Mouse (Mus musculus) hematopoietic stem cell, adult 5-6 weeks (primary cell): ENCODE measurements around the gene Sox1. TPM values are rescaled to one million over a fixed set of nuclear protein-coding genes. Genes with fewer than 3 reads are reported as not detected.

Experiments
- ATAC-seq, 2 experiments: fragments of 125-278 bp in 1 of 2; replicated peaks in 1 of 2; 2 replicates each; pipeline ENCODE4 v1.8.0; 2016 to 2017; ENCODE audit warnings: inconsistent platforms in 2 of 2, mild to moderate bottlenecking in 2 of 2, moderate number of reproducible peaks in 2 of 2, low read depth in 1 of 2, moderate TSS enrichment in 1 of 2; ENCODE audit not compliant: low FRiP score in 2 of 2, poor library complexity in 2 of 2, severe bottlenecking in 2 of 2, insufficient read depth in 1 of 2, low TSS enrichment in 1 of 2
- total RNA-seq: library from RNA; stranded (forward); fragments of 172-1452, 232-1000 nt; gene quantifications from 2 replicates; pipeline ENCODE4 v1.2.3, GENCODE M21; 2017

The Sox1 gene
- total RNA-seq, 1 experiment from 2014 or later: not detected

DNA sequence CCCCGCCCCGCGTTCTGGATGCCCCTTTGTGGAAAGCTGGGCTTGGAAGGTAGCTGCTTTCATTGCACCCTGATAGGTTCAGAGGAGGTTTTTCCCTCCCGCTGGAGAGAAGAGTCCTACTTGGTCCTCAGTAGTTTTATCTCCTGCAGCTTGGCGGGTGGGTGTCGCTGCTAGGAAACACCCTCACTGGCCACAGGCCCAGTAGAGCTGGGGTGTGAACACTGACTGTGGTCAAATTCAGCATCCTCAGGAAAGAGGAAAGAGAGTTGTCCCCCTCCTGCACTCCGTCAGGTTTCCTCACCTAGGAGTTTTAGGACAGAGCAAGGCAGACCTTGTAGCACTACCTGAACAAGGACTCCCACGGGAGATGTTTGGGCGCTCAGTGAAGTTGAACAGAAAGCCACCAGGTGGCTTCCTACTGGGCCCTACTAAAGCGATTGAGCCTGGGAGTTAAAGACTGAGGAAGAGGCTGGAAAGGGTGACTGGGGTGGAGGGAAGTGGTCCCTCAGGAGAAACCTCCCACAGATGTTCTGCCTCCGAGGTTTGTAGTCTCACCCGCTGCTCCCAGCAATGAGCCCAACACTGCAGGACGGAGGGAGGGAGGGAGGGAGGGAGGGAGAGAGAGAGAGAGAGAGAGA lies 7.8 kb upstream of the Sox1 start:
- no peak for ATAC-seq

DNA sequence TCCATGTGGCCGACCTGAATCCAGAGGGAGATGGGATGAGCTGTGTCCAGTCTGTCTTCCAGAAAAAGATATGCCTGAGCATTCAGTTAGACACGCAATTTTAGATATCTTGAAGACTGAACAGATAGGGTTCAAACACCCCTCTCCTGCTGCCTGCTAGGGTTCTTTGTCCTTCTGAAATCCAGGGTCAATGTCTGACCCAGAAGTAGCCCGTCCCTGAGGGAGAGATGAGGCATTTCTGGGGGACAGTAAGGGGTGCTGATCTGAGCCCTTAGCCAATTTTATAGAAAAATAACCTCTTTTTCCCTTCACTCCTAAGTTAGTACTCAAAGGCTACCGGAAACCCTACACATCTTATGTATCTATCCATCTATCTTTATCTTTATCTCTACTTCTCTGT lies 7.2 kb upstream of the Sox1 start:
- ATAC-seq: no peak

DNA sequence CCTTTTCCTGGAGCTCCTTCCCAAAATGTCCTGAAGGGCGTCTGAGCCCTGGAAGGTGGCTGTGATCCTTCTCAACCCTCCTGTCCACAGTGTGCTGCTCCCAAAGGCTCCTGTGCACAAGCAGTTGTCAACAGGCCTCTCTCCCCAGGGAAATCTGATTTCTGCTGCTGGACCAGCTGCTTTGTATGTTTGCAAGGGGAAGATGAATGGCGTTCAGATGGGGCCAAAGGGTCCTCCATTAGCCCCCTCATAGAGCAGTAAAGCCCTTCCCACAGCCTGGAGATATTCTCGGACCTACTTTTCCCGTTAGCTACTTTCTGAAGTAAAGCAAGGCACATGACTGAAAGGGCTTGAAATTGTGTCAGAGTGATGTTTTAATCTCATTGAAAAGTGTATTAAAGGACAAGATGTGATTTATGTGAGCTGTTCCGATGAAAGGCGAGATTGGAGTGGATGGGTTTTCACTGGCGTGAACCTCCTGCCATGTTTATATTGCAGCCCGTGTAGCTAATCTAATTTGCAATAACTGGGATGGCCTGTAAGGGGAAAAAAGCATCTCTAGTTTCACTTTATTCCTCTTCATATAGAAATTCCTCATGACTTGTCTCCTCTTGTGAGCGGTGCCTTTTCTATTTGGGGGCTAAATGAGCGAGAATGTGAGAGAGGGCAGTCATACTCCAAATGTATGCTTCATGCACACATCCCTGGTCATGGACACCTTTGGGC lies 6.5 kb upstream of the Sox1 start:
- ATAC-seq: no peak

DNA sequence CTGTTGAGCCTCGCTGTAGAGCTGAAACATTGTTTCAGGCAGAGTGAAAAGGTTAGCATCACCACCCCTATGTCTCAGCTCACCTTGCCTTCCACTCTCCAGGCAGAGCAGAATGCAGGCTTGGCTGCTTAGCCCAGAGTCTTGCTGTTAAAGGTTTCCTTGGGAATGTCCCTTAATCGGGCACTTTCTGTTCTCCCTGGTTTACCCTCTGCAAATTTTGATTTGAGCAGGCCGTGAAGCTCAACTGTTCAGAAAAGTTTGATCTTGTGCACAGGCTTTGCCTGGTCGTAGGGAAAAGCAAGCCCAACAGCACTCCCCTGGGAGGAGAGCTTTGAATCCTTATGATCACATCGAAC lies 6.0 kb upstream of the Sox1 start:
- no peak for ATAC-seq

DNA sequence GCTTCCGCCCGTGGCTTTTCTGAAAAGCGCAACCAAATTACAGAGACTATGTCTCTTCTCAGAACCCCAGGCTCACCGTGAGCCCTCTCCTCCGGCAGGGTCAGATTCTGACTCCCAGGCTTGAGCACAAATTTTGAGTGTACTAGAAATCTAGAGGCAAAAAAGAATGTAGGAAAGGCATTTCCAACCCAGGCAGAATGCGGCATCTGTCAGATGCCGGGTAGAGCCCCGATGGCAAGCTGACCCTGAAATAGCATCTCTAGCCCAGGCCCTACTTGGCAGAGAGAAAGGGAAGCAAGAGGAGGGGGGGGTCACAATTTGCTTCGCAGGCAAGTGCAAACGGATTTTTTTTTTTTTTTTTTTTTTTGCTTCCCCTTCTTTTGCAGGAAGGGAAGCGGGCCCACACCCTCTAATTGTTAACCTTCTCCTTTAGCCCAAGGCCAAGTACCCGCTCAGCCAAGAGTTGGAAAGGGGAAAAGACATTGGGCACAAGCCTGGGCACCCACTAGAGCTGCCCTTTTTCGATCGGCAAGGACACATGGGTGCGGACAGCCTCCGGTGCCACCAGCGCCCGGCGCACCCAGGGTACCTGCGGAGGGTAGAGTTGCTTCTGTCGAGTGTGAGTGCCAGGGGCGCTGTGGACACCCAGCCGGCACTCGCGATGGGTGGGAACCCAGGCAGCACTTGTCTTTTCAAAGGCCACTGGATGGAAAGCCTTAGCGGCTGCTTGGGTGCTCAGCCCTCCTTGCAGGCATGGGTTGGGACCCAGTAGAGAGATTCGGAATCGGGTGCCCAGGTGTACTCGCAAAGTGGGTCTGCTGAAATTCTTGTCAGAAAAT lies 5.1 kb upstream of the Sox1 start:
- no peak for ATAC-seq

DNA sequence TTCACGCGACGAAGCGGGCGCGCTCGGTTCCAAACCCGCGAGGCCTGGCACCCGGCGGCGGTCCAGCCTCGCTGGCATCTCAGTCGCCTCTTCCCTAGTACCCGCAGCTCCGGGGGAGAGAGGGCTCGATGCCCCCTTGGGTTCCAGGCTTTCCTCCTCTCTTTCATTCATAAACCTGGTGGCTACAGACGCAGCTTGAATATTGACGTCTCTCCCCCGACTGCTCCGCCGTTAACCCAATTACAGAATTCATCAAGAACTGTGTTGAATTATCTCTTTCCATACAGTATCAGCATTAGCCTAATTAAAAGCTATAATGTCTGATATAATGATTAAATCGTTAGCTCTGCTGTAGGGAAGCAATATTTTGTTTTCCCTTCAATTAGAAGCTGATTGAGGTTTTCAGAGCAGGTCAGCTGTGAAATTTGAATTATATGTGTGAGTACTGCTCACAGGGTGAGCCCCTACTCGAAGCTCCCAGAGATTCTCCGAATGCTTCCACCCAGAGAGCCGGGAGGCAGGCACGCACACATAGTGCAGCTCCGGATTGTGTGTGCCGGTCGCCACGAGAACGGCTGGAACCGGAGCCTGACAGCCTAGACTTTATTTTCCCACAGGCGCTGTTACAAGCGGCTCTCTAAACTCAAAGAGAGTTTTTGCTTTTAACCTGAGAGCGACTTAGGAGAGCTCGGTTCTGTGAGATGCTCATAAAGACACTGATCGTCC lies 4.3 kb upstream of the Sox1 start:
- no peak for ATAC-seq

DNA sequence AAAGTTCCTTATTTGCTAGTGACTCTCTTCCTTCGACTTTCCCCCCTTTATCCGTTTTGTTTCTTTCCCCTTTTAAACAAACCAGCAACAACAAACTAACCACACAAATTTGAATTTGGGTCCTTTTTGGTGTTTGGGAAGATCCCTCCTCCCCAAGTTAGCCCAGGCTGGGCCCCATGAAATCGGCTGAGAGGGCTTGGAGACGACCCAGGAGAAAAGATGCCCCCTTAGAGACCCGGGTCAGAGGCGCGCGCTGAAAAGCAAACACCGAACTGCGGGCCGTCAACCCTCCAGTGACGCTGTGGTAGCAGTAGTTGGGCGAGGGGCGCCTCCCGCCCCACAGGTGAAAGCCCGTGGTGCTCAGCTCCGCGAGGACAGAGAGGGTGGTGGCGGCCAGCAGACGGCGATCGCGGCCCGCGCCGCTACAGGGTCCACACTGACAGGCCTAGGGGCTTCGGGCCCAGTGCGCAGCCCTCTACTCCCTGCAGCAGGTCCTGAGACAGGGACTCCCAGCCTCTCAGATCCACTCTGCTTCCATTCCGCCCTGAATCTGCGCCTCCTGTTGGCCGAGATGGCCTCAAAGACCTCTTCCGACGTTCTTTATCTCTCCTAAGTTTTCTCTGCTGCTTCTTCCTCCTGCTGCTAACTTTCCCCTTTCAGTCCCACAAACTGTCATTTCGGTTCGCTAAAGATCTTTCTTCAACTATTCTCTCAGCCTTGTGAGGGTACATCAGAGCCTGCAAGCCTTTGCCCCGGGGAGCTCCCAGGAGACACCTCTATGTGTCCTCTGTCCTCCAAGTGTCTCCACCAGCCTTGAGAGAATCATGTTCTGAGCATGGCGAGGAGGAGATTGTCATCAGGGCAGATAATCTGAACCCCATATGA lies 3.5 kb upstream of the Sox1 start:
- ATAC-seq: no peak

DNA sequence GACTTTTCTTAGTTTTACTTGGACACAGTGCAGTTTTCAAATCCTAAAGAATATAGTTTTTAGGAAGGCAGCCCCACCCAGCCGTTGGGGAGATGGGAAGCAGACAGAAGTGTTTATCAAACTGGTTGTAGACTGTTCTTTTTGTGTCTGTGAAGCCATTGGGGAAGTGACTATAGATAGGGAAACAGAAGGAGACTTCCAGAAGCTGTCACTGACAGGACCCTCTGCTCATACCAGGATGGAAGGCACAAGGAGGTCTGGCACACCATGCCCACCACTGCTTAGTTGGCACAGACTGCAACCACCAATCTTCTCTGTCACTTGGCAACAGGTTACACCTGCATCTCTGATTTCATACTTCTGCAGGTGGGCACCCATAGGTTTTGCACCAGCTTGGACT lies 2.3 kb upstream of the Sox1 start:
- ATAC-seq: no peak

DNA sequence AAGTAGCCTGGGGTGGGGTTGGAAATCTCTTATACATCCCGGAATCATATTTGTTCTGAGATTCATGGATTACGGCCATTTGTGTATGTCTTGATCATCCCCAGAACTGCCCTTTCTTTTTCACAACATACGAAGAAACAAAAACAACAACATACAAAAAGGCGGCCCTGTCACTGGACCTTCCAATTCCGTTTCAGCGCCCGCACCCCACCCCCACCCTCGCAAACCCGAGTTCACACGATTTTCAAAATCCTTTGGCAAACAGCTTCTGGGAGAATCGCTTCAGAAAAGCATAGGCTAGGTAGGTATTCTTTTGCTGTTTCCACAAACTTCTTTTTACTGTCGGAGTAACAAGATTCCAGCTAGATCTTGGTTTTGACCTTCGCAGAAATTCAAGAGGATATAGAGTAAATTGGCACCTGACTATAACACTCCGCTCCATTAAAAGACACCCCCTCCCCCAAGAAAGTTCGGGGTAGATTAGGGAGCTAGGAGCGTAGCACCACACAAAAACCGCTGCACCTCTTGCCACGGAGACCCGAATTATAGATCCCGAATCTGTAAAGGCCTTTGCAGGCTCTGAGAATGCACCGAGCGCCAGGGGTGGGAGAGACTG lies 602 bp upstream of the Sox1 start:
- ATAC-seq: no peak

DNA sequence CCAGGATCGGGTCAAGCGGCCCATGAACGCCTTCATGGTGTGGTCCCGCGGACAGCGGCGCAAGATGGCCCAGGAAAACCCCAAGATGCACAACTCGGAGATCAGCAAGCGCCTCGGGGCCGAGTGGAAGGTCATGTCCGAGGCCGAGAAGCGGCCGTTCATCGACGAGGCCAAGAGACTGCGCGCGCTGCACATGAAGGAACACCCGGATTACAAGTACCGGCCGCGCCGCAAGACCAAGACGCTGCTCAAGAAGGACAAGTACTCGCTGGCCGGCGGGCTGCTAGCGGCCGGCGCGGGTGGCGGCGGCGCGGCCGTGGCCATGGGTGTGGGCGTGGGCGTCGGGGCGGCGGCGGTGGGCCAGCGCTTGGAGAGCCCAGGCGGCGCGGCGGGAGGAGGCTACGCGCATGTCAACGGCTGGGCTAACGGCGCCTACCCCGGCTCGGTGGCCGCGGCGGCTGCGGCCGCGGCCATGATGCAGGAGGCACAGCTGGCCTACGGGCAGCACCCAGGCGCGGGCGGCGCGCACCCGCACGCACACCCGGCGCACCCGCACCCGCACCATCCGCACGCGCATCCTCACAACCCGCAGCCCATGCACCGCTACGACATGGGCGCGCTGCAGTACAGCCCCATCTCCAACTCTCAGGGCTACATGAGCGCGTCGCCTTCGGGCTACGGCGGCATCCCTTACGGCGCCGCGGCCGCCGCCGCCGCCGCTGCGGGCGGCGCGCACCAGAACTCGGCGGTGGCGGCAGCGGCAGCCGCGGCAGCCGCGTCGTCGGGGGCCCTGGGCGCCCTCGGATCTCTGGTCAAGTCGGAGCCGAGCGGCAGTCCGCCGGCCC lies 1.6 kb downstream of the Sox1 start:
- no peak for ATAC-seq

DNA sequence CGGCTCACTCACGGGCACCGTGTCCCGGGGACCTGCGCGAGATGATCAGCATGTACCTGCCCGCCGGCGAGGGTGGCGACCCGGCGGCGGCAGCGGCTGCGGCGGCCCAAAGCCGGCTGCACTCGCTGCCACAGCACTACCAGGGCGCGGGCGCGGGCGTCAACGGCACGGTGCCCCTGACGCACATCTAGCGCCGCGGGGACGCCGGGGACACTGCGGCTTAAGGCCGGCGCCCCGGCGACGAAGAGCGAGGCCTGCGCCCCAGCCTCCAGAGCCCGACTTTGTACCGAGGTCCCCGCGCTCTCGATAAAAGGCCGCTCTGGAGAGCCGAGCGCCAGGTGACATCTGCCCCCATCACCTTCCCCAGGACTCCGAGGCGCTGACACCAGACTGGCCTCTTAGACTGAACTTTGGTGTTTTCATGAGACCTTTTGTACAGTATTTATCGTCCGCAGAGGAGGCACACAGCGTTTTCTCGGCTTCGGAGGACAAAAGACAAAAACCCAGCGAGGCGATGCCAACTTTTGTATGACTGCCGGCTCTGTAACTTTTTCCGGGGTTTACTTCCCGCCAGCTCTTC lies 2.3 kb downstream of the Sox1 start:
- no peak for ATAC-seq

DNA sequence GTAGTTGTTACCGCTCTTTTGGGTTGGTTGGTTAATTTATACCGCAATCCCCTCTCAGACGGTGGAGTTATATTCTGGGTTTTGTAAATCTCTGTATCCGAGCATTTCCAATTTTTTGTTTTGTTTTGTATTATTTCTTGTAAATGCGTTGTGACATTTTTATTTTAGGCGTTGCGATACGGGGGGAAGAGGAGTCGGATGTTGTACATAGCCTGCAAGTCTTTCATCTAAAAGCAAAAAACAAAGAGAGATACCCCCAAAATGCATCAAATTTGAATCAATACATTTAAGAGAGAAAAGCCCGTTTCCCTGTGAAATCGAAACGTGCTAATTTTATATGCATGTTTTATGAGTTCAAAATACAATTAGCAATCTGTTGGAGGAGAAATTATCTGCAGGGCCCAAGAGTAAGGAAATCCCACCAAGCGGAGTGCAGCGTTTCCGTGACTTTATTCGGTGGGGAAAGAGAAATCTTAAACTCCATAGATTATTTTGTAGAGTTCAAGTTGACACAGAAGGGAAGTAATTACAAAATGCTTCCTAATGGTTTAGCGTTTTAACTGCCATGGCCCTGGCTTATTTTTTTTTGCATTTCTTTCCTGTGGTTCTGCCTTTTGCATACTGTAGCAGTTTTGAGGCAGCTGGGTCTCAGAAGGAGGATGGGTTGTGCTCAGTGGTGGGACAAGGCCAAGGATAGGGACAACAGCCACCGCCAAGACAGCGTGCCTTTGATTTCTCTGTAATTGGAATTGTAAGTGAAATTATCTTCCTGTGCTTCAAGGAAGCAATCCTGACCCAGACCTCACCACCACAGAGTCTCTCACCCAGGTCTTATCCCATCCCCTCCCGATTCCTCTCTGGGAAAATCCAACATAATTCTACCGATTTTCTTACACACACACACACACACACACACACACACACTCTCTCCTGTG lies 3.2 kb downstream of the Sox1 start:
- ATAC-seq: no peak

DNA sequence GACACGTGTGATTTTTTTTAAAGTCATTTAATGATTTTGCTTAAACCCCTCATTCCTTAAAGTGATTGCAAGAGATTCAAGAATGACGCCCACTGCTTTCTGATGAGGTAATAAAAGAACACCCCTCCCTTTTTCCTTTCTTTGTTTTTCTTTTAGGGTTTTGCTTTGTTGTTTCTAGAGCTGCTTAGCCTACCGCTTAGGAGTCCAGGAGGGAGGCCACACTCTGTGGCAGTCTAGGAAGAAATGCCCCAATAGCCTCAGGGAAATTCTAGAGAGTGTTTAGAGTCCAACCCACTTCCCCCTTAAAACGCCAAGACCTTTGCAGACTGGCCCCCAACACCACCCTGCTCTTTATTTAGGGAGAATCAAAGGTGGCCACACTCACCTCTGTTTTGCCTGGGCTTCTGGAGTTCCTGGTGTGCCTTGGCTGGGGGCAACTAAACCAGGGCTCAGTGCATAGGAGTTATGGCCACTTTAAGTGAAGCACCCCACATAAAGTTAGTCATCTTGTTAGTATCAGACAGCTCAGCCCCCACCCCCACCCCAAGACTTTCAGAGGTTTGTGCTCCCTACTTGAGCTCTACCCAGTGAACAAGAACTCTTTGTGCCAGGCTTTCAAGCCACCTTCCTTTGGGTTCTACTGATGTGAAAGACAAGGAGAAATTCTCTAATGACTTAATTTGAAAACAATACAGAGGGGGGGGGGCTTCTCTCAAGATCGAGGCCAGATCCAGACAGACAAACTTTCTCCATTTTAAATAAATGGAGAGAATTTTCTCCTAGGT lies 4.5 kb downstream of the Sox1 start:
- ATAC-seq: no peak
